ENCODE assay signal across 26 mouse cellular contexts in genomic region chr14:27149401-27149800, GRCm38 (mm10). TPM values are rescaled to one million over a fixed set of nuclear protein-coding genes. Genes with fewer than 3 reads are reported as not detected.
DNase-seq lines count a peak whose midpoint lies in the region; ATAC-seq lines count a peak whose summit lies in the region.
"Had no signal": no experiment of that assay in that cellular context is flagged by ENCODE, and none has a peak within 500 bp of the region (broad histone marks: within the 10 kb centered on the region; RNA-seq: fewer than 3 reads in every experiment).

No protein-coding gene starts in this region.

- no peak for ATAC-seq in heart, embryonic 13.5 days (ENCODE audit: extremely low read depth, insufficient number of reproducible peaks, low FRiP score, low TSS enrichment)
- ATAC-seq in heart, embryonic 11.5 days (replicated peaks; ENCODE audit: insufficient number of reproducible peaks, low FRiP score, low TSS enrichment), result no peak
- ATAC-seq: CD4-positive, CD25-positive, alpha-beta regulatory T cell, adult 4 months; forebrain, embryonic 14.5 days; forebrain, embryonic 16.5 days had no signal

- no peak overlapping the region for H3K4me2 ChIP-seq in heart, embryonic 13.5 days
- no peak overlapping the region for H3K4me2 ChIP-seq in heart, embryonic 11.5 days
- H3K4me2 ChIP-seq: embryonic facial prominence, embryonic 13.5 days; embryonic facial prominence, embryonic 15.5 days; forebrain, embryonic 12.5 days had no signal

- peaks cover 69% of the 10 kb centered on the region for H3K4me1 ChIP-seq in heart, embryonic 13.5 days
- peaks cover 41% of the 10 kb centered on the region for H3K4me1 ChIP-seq in heart, embryonic 11.5 days (ENCODE audit: control insufficient read depth, insufficient read depth, low read length)
- H3K4me1 ChIP-seq: forebrain, embryonic 12.5 days had no signal

- DNase-seq in heart, adult 11 months, result peak; percentile 75
- no peak for DNase-seq in heart, postnatal 4 days
- DNase-seq in ES-CJ7 (ENCODE audit: low read depth, low spot score) (peak; percentile 54), ZHBTc4 (ENCODE audit: low read depth, low spot score) (peak; percentile 66)
- no peak for DNase-seq in urinary bladder, adult 18-20 months (ENCODE audit: low spot score in 2 of 2)
- DNase-seq: adrenal gland, adult 2 months; adrenal gland, postnatal 10 days; adrenal gland, postnatal 25 days; B cell, adult 2 months; cerebellum, adult 11 months; cerebellum, adult 18-20 months; cerebellum, adult 8-10 months; cerebellum, adult 9-11 months; cerebellum, postnatal 14 days; cerebellum, postnatal 36 days; embryo, embryonic 11 days had no signal

- no peaks in the 10 kb centered on the region for H3K27me3 ChIP-seq in heart, embryonic 13.5 days (replicated peaks)
- H3K27me3 ChIP-seq in heart, embryonic 11.5 days (ENCODE audit: control insufficient read depth, insufficient read depth, low read length), result no peaks in the 10 kb centered on the region
- H3K27me3 ChIP-seq: embryonic facial prominence, embryonic 13.5 days; embryonic facial prominence, embryonic 15.5 days; forebrain, embryonic 12.5 days had no signal

- peak overlapping the region; percentile 93; the same call in 1 of the 2 replicates for H3K27ac ChIP-seq in heart, embryonic 13.5 days (replicated peaks)
- H3K27ac ChIP-seq in heart, embryonic 11.5 days (ENCODE audit: low read depth, low read length), result no peak overlapping the region
- H3K27ac ChIP-seq: embryonic facial prominence, embryonic 13.5 days; embryonic facial prominence, embryonic 15.5 days; forebrain, embryonic 10.5 days; forebrain, embryonic 12.5 days had no signal

- no peak overlapping the region for H3K9ac ChIP-seq in heart, embryonic 13.5 days
- no peak overlapping the region for H3K9ac ChIP-seq in heart, embryonic 11.5 days (ENCODE audit: low read depth, low read length)
- H3K9ac ChIP-seq: embryonic facial prominence, embryonic 13.5 days; embryonic facial prominence, embryonic 15.5 days; forebrain, embryonic 12.5 days had no signal

- H3K4me3 ChIP-seq in heart, embryonic 13.5 days, result no peak overlapping the region
- H3K4me3 ChIP-seq in heart, embryonic 11.5 days (ENCODE audit: low read depth, low read length), result no peak overlapping the region
- H3K4me3 ChIP-seq: embryonic facial prominence, embryonic 13.5 days; embryonic facial prominence, embryonic 15.5 days; erythroblast, embryonic 14.5 days; forebrain, embryonic 10.5 days; forebrain, embryonic 12.5 days had no signal

- no peaks in the 10 kb centered on the region for H3K9me3 ChIP-seq in heart, embryonic 13.5 days
- no peaks in the 10 kb centered on the region for H3K9me3 ChIP-seq in heart, embryonic 11.5 days (replicated peaks; ENCODE audit: control insufficient read depth, low read length)
- H3K9me3 ChIP-seq: embryonic facial prominence, embryonic 13.5 days; embryonic facial prominence, embryonic 15.5 days; forebrain, embryonic 10.5 days; forebrain, embryonic 12.5 days had no signal

- WGBS in heart, embryonic 13.5 days, result 80% methylated on average over 5 of the region's 5 CpGs
- 75% methylated on average over 5 of the region's 5 CpGs for WGBS in heart, embryonic 11.5 days (ENCODE audit: insufficient replicate concordance)

- no peaks in the 10 kb centered on the region for H3K36me3 ChIP-seq in heart, embryonic 13.5 days
- no peaks in the 10 kb centered on the region for H3K36me3 ChIP-seq in heart, embryonic 11.5 days (ENCODE audit: control insufficient read depth, insufficient read depth, low read length)
- H3K36me3 ChIP-seq: embryonic facial prominence, embryonic 13.5 days; embryonic facial prominence, embryonic 15.5 days; forebrain, embryonic 10.5 days; forebrain, embryonic 12.5 days had no signal

RNA-seq across cellular contexts. Expression of gene Arhgef3, which starts 34.7 kb away (rescaled TPM):
- total RNA-seq in heart, postnatal 4 days (2021), result 10 to 100 TPM; 30.5 to 31.9 TPM
- polyA plus RNA-seq in heart, embryonic 13.5 days (2015; fragmentation: Nextera tagmentation; extraction: Ambion mirVana), result 13.2 and 13.3 TPM in 2 replicates
- 10.1 and 12.5 TPM in 2 replicates for polyA plus RNA-seq in heart, embryonic 11.5 days (2014; fragmentation: Nextera tagmentation; extraction: Ambion mirVana)

Comparison
In these comparisons a context has a peak if more than half of its experiments do, and no peak if none do; other contexts are left out.
1. DNase-seq: peak in heart, adult 11 months (single experiment), ES-CJ7 (single experiment) and ZHBTc4 (single experiment); none in heart, postnatal 4 days (single experiment) and urinary bladder, adult 18-20 months (0 of 2).